Mouse (Mus musculus) ES-Bruce4 (cell line): ENCODE data around the gene Phf20.

Experiments
- CTCF ChIP-seq: IDR thresholded peaks from one replicate; pipeline ENCODE4 v1.8.1; 2011; ENCODE audit warnings: low read depth, low read length
- EP300 ChIP-seq: IDR thresholded peaks from 2 replicates; pipeline ENCODE4 v1.6.1; 2011; ENCODE audit warnings: low read depth, low read length; ENCODE audit not compliant: insufficient read depth
- POLR2A ChIP-seq: IDR thresholded peaks from one replicate; pipeline ENCODE4 v1.8.1; 2011; ENCODE audit warnings: low read length; ENCODE audit not compliant: insufficient read depth

- no peak for TF ChIP-seq CTCF
- no peak for TF ChIP-seq POLR2A
- TF ChIP-seq EP300, result no peak
Observed at GRCm38 (mm10) chr2:156281227-156281626, 85.0 kb downstream of the Phf20 start.
